Mouse (Mus musculus): Measurements from ENCODE around the gene Zxdc. TPM values are rescaled to one million over a fixed set of nuclear protein-coding genes. Genes with fewer than 3 reads are reported as not detected.

Zxdc gene
- 10 to 100 TPM; 13.0 to 15.0 (median 14.3) TPM for total RNA-seq (2022)

DNA sequence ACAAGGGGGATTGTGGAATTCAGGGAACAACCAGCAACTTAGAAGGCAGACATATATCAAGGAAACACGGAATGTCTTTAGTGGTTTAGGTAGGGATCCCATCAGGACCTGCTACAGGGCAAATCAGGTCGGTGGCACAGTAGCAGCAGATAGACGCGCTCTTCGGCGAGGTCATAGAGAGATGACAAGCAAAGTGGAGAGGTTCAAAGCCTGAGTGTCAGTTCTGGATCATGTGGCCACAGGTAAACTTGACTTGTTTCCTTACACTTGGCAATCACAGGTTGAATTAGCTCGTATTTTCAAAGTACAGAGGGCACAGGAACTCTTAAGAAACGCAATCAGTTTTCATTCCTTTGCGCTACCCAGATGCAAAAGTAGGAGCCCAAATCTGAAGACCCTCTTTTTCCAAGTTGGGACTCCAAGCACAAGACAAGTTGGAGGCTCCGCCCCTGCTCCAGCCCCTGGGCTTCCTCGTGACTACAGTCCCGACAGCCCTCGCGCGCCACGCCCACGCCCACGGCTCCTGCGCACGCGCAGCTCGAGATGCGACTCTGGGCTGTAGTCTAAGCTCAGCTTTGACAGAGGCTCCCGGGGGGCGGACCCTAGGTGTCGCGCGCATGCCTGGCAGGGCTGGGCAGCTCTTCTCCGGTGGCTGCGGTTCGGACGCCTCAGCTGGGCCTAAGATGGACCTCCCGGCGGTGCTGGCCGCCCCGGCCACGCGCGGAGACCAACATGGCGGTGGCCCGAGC is at the start of gene Zxdc:
Gene Zxdc, plus strand, starts transcription at position 517 of the 749 bp plus-strand sequence.
- DNase-seq (ENCODE audit: low spot score) = peak; percentile 100

DNA sequence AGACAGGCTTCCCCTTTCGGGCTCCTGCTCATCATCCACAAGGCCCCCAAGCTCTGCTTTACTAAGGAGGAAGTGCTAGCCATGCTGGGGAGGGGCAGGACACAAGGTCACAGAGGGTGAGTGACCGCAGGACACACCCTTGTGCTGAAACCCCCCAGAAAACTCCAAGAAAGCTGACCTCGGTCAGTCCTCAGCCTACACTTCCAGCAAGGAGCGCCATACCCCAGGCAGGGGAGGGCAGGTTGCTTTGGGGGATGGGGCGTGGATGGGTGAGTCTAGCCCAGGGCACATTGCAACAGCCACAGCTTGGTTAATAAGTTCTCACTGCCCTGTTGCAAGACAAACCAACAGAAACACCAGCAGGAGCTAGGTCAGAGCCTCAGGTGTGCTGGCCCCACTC is 48.9 kb upstream of the Zxdc start:
- DNase-seq (ENCODE audit: low spot score) = no peak

DNA sequence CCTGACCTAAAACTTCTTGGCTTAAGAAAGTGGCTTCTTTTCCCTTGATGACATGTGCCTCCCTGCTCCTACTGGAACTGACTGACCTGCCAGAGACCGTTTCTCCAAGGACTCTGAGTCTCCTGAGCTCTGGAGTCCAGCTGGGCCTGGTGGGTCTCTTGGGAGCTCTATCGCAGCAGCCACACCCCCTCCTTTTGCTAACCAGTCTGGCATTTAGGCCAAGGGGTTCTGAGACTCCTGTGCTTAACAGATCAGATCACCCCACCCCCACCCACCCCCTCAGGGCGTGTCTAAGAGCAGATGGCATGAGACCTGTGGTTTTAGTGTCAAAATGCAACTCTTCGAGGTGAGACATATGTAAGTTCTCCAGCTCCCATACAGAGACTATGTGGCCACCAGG is 47.5 kb upstream of the Zxdc start:
- DNase-seq (ENCODE audit: low spot score) = no peak

DNA sequence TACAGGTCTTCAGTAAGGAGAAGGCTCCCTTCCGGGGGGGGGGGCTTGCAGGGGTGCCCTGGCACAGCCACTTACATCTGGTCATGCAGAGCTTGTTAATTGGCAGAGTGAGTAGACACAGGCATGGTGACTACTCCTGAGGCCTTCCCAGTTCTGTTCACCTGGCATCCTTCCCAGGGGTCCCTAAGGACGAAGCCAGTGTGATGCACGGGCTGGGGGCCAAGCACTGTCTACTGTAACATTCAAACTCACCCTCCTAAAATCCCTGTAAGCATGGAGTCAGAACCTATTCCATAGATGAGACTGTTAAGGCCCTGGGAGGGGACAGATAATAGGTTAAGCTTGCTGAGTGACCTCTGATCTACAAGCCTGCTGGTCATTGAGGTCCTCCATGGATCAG is 45.3 kb upstream of the Zxdc start:
- DNase-seq (ENCODE audit: low spot score) = no peak

DNA sequence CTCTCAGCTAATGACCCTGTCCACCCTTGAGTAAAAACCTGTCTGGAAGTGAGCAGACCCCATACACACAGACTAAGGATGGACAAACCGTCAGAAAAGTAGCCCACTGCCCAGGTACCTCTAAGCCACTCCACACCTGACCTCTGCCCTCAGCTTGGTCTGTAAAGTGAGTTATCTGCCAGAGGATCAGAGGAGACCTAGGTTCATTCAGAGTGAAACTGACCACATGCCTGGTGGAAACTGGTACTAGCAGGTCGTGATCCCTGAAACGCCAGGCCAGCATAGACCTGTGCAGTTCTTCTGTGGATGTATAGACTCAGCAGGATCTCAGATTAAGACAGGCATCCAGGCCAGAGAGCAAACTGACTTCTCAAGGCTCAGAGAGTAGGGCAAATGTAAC is 44.8 kb upstream of the Zxdc start:
- no peak for DNase-seq (ENCODE audit: low spot score)

DNA sequence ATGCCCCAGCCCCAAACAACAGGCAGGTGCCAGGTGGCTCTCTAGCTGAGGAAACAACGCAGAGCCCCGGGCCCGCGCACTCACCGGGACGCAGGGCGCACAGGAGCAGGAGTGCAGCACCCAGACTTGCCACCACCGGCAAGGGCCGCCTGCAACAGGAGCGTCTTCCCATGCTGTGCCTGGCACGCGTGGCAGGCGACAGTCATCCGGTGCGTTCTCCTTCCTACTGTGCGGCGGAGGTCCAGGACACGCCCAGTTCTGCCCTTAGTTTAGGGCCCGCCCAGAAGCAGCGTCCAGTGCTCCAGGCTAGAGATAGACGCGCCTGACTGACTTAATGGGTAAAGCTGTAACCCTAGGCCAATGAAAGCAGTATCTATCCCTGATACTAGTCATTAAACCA is 44.3 kb upstream of the Zxdc start, which contains the start of gene Chst13:
Gene Chst13, minus strand, starts transcription at position 195 of the 400 bp plus-strand sequence.
- DNase-seq (ENCODE audit: low spot score) = no peak

DNA sequence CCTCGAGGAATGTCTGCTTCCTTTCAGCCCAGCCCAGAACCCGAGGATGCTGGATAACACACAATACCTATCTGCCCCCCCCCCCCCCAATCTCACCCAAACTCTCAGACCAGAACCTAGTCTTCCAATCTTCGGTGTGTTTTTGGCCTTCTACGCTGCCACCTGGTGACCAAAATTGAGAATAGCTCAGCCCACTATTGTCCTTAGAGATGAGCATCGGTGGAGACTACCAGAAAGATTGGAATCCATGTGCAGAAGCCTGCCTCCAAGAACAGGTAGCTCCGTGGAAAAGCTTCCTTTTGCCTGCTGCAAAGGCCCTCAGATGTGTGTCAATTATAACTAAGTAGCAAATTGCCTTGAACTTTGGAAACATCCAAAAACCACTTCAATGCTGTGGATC is 41.6 kb upstream of the Zxdc start:
- DNase-seq (ENCODE audit: low spot score) = no peak

DNA sequence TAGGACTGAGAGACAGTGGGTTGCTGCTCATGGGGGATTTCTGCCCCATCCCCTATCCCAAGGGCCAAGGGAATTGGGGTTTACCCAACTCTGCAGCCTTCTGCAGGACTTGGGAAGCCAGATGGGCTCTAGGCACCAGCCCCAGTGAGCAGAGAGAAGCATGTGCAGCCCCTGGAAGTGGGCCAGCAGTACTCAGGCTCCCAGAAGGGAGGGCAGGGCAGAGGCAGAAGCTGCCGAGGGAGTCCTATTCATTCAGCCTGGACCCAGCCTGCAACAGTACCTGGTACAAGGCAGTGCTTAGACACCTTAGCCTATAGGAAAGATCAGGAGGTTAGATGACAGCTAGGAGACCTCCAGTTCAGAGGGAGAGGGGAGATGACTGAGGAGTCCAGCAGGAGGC is 39.3 kb upstream of the Zxdc start:
- peak; percentile 39 for DNase-seq (ENCODE audit: low spot score)

DNA sequence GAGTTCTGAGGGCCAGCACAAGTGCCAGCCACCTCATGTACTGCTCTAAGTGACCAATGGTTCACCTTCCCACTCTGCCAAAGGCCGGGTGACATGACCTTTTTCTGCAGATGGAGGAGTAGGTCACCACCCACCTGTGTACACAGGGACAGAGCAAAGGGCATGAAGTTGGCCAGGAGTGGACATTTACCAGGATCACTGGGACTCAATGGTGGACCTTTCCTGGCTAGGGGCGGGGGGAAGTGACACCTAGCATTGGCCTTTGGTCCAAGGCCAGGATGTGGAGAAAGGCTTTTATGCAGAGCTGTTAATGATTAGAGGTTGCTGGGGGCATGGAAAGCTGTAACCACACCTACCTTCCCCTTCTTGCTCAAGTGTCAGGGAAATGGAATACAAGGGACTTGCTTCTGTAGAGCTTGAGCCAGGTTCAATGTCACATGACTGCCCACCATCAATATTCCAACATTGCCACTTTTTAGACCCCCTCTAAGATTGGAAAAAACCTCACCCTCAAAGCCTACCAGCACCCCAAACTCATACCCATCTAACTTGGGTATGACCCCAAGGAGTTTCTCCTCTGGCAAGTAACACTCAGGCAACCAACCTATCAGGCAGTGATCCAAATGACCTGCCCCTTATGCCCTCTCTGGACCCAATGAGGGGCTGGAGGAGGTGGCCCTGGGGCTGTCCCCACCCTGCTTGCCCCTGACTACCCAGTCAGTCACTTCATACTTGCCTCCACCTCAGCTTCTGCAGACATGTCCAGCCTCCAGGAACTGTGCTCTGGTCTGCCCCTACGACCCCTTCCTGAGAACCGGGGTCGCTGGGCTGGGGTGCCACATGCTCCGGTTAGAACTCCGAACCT is 36.5 kb upstream of the Zxdc start, which contains the start of gene Uroc1:
Gene Uroc1, plus strand, starts transcription at position 724 of the 865 bp plus-strand sequence.
- DNase-seq (ENCODE audit: low spot score) = no peak

DNA sequence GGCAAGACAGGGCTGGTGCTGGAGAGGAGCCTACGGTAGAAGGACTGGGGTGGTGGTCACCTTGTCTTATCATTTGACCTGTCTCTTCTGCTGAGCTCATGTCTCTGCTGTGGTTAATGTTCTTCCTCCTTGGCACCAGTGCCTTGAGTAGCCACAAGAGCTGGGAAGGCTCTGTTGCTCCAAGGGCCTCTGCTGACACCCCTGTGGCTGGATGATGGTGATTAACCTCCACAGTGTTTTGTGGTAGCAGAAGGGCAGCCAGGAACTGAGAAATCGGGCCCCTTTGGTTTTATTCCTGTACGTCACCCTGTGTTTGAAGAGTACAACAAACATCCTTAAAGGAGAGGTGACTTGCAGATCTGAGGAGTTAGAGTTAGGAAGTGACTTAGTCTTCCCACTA is 35.0 kb upstream of the Zxdc start:
- no peak for DNase-seq (ENCODE audit: low spot score)

DNA sequence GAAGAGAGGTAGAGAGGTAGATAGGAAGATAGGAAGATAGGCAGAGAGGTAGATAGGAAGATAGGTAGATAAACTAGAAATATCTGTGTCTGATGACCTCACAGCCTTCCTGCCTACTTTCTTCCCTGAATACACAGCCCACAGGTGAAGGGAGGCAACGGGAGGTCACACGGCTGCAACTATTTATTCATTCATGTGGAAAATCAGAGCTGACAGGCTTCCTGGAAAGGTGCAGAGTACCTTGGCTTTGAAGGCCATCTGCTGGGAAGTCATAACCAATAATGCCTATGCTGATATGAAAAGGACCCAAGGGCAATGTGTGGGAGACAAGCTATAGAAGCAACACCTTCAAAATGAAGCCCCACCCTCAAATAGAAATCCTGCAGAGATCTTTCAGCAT is 26.9 kb upstream of the Zxdc start:
- no peak for DNase-seq (ENCODE audit: low spot score)

DNA sequence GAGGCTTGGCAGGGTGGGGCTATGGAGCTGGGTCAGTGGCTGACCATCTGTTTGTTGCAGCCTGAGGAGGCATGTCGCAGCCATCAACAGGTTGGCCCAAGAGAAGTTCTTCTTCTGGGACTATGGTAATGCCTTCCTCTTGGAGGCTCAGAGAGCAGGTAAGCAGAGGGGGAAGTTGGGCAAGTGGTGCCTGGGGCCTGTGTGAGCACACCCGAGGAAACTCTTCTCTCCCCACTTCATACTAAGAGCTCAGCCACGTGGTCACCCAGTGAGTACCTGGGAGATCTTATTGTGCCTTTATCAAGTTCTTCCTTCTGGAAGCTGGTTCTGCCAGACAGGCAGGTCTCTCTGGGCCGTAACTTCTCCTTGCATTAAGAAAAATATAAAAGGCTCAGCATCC is 22.1 kb upstream of the Zxdc start:
- DNase-seq (ENCODE audit: low spot score) = no peak

DNA sequence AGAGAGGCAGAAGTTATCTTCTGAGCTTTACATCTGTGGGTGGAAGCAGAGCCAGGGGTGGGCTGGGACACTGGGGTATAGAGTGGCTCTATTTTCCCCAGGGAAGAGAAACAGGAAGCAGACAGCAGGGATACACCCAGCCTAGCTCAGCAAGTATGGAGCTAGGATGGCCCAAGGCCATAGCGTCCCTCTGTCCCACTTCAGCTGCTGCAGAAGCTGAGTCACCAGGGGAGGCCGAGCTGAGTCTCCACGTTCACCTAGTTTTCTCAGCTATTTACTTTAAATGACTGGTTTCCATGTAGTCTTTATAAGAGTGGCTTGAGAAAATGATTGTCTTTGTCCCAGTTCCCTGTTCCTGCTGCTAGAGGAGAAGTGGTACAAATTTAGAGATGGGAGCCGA is 20.8 kb upstream of the Zxdc start:
- DNase-seq (ENCODE audit: low spot score) = no peak

DNA sequence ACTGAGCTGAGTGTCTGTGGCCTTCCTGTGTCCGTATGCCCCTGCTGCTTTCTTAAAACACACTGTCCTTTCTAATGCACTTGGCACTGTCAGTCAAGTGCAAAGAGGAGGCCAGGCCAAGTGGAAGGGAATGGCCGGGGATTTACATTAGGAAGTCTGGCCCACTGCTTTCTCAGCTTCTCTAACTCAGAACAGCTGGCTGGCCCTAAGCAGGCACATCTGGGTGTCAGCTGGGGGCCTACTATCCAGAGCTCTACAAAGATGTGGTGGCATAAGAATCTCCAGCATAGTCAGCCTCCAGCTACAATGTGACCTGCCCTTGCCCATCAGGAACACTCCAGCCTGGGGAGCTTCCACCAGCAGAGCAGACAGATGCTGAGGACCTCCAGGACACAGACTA is 19.3 kb upstream of the Zxdc start:
- no peak for DNase-seq (ENCODE audit: low spot score)

DNA sequence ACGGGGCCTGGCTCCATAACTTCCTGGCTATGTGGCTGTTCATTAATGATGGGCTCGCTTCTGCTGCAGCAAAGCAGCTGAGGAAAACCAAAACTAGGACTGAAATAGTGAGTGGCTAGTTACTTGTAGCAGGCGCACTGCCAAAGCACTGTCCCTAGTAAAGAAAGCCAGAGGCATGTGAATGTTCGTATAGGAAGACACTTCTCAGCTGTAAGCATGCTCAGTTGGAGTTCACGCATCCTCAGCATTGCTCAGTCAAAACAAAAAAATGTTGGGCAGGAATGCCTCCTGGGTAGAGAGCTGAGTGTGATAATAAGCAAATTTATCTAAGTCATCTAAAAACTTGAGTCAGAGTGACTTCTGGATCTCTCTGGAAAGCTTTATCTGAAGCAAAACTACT is 11.2 kb upstream of the Zxdc start:
- no peak for DNase-seq (ENCODE audit: low spot score)

DNA sequence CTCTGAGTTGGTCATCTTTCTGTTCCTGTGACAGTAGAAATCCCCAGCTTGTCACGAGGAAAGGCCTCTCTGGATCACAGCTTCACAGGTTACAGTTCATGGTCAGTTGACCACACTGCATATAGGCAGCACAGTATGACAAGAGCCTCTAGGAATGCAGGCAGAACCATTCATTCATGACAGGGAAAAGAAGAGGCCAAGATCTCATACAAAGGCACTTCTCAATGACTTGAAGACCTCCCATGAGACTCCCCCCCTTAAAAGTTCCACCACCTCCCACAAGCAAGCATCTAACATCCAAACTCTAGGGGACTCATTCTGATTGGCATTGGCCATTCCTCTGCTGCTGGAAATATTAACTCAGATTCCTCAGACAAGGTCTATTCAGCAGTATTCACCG is 9.8 kb upstream of the Zxdc start:
- no peak for DNase-seq (ENCODE audit: low spot score)

DNA sequence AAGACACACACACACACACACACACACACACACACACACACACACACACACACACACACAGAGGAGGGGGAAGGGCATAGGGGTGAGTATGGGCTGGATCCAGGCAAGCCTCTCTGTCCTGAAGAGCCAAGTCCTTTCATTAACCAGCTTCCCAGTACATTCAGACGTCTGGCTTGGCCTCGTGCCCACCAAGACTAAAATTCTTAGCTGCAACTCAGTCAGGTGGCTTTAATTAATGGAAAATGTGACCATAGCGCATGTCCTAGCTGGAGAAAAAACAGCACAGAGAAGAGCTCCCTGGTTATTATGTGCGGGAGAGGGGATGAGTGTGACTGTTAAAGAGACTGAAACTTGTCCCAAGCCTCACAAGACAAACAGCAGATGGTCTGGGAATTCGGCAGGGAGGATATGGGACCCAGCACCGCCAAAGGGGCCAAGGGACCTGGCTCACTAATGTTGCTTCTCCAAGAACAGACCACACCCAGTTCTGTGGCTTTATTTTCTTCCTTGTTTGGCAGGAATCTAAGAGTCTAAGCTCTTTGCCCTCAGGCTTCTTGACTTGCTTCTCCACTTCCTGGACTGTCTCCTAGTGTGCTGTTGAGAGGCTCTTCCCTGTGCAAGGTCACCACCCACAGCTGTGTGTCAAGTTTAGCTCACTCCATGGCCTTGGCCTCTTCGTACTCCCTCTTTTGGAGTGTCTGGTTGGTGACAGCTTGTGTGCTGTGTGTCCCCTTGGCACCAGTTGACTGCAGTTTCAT is 9.1 kb upstream of the Zxdc start:
- DNase-seq (ENCODE audit: low spot score) = peak; percentile 63

DNA sequence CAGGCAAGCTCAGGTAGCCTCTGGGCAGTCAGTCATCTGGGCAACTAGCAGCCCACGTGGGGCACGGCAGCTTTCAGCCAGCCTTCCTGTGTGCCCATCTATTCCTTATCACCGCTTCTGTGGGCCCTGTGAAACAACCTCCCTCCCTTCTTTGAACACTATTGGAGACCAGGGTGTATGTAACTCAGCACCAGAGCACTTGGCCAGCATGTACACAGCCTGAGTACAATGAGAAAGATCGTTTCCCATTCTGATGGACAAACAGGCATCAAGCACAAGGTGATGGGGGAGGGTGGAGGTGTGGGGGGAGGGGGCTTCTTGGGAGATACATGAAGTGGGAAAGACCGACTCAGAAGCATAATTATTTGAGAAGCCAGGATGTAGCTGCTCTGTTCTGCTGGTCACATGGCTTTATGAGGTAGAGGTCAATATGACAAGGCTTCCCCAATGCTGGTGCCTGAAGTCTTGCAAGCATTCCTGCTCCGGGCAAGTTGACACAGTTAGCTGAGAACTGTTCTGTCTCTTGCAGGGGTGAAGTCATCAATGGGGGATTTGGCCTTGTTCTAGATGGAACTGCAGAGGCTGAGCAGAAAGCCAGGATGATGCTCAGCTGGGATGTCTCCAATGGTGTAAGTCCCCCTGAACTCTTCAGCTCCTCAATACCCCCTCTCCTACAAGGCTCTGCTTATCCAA is 8.2 kb upstream of the Zxdc start:
- no peak for DNase-seq (ENCODE audit: low spot score)

DNA sequence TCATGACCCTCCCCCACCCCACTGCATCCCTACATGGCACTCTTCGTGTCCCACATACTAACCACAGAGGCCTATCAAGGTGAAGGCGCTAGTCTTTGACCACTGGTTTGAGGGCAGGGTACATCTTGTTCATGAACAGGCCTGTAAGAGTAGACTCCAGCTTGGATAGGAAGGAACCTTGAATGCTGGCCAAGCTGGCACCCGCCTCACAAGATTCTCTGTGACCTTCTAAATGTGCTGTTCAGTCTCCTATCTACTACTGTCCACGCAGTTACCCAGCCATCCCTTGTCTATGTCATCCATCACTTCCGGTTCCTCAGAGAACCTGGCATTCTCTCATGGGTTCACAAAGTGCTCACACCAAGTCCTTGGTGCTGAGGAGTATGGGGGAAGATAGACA is 6.0 kb upstream of the Zxdc start:
- no peak for DNase-seq (ENCODE audit: low spot score)

DNA sequence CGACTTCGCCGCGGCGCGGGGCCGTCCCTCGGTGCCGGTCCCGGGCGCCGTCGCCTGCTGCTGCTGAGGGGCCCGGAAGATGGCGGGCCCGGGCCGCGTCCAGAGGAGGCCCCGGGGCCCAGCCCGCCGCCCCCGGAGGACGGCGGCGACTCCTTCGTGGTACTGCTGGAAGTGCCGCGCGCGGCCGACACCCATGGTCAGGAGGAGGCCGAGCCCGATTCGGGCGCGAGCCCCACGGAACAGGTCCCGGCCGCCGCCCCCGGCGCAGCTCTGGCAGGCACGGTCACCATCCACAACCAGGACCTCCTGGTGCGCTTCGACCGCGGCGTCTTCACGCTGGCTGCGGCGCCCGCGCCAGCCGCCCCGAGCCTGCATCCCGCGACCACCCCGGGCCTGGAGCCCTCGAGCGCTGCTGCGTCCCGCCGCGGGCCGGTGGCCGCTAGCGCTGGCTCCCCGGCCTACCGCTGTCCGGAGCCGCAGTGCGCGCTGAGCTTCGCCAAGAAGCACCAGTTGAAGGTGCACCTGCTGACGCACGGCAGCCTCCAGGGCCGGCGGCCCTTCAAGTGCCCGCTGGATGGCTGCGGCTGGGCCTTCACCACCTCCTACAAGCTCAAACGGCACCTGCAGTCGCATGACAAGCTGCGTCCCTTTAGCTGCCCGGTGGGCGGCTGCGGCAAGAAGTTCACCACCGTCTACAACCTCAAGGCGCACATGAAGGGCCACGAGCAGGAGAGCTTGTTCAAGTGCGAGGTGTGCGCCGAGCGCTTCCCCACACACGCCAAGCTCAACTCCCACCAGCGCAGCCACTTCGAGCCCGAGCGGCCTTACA is 647 bp downstream of the Zxdc start:
- DNase-seq (ENCODE audit: low spot score) = no peak

DNA sequence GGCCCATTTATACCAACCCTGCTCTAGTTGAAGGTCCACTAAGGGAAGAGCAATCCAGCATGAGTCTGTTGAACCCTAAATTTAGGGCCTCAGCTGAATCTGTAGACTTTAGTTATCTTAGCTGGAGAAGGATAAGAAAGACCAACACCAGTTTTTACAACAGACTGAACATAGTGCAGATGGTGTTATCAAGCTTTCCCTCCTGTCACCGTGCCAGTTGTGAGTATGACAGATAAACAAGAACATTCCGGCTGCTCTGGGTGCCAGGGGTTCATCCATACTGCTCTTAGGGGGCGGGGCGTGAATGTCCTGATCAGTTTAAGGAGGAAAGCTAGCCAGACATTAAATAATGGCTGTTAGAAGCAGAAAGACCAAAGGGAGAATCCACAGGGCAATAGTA is 5.4 kb downstream of the Zxdc start:
- DNase-seq (ENCODE audit: low spot score) = no peak
